Mouse (Mus musculus): ENCODE results near the gene Fat4. TPM values are rescaled to one million over a fixed set of nuclear protein-coding genes. Genes with fewer than 3 reads are reported as not detected.

The Fat4 gene
- polyA plus RNA-seq, 1 experiment from 2014 or later = 15.2 TPM

- DNase-seq (ENCODE audit: low spot score) = no peak
- no peaks in the 10 kb centered on the region; the same call in 1 of the 2 replicates for H3K9me3 ChIP-seq (ENCODE audit: control insufficient read depth, low read length)
- H3K27me3 ChIP-seq (ENCODE audit: control insufficient read depth, insufficient read depth, low read length) = no peaks in the 10 kb centered on the region
- no peak overlapping the region for H3K4me3 ChIP-seq (ENCODE audit: low read depth, low read length)
- H3K36me3 ChIP-seq (ENCODE audit: control insufficient read depth, insufficient read depth, low read length) = no peaks in the 10 kb centered on the region
- WGBS = 93% methylated on average over 2 of the region's 2 CpGs
- no peak overlapping the region for H3K27ac ChIP-seq (ENCODE audit: low read depth, low read length)
- H3K4me1 ChIP-seq (replicated peaks; ENCODE audit: control insufficient read depth, insufficient read depth, low read length) = no peaks in the 10 kb centered on the region
- no peak for ATAC-seq (replicated peaks; ENCODE audit: low FRiP score)
- no peak overlapping the region for H3K9ac ChIP-seq (ENCODE audit: low read length)
- H3K4me2 ChIP-seq (ENCODE audit: low read depth, low read length, severe bottlenecking) = no peak overlapping the region
Observed at GRCm38 (mm10) chr3:38871291-38871690, 15.4 kb upstream of the Fat4 start.

GRCm38 (mm10) chr3:38875872-38876271 lies 10.9 kb upstream of the Fat4 start:
- H3K9me3 ChIP-seq (ENCODE audit: control insufficient read depth, low read length) = no peaks in the 10 kb centered on the region; the same call in 1 of the 2 replicates
- WGBS = 97% methylated on average over 2 of the region's 2 CpGs
- H3K4me3 ChIP-seq (ENCODE audit: low read depth, low read length) = no peak overlapping the region
- no peak for DNase-seq (ENCODE audit: low spot score)
- H3K9ac ChIP-seq (ENCODE audit: low read length) = no peak overlapping the region
- H3K36me3 ChIP-seq (ENCODE audit: control insufficient read depth, insufficient read depth, low read length) = no peaks in the 10 kb centered on the region
- no peaks in the 10 kb centered on the region for H3K27me3 ChIP-seq (ENCODE audit: control insufficient read depth, insufficient read depth, low read length)
- no peak overlapping the region for H3K4me2 ChIP-seq (ENCODE audit: low read depth, low read length, severe bottlenecking)
- no peak for ATAC-seq (replicated peaks; ENCODE audit: low FRiP score)
- H3K27ac ChIP-seq (ENCODE audit: low read depth, low read length) = no peak overlapping the region
- H3K4me1 ChIP-seq (replicated peaks; ENCODE audit: control insufficient read depth, insufficient read depth, low read length) = no peaks in the 10 kb centered on the region

- 95% methylated on average over 4 of the region's 4 CpGs for WGBS
- Histone ChIP-seq H3K36me3 (ENCODE audit: control insufficient read depth, insufficient read depth, low read length) (no peaks in the 10 kb centered on the region), H3K4me2 (ENCODE audit: low read depth, low read length, severe bottlenecking) (no peak overlapping the region), H3K27me3 (ENCODE audit: control insufficient read depth, insufficient read depth, low read length) (no peaks in the 10 kb centered on the region), H3K9ac (ENCODE audit: low read length) (no peak overlapping the region), H3K9me3 (ENCODE audit: control insufficient read depth, low read length) (no peaks in the 10 kb centered on the region; the same call in 1 of the 2 replicates), H3K4me3 (ENCODE audit: low read depth, low read length) (no peak overlapping the region), H3K4me1 (replicated peaks; ENCODE audit: control insufficient read depth, insufficient read depth, low read length) (no peaks in the 10 kb centered on the region), H3K27ac (ENCODE audit: low read depth, low read length) (no peak overlapping the region)
- no peak for ATAC-seq (replicated peaks; ENCODE audit: low FRiP score)
- DNase-seq (ENCODE audit: low spot score) = no peak
Observed at GRCm38 (mm10) chr3:38876706-38877105, 10.0 kb upstream of the Fat4 start.

- 57% methylated on average over 6 of the region's 6 CpGs for WGBS
- ATAC-seq (replicated peaks; ENCODE audit: low FRiP score) = no peak
Observed at GRCm38 (mm10) chr3:38882778-38883177, 4.0 kb upstream of the Fat4 start.

GRCm38 (mm10) chr3:38883676-38884075 lies 3.1 kb upstream of the Fat4 start:
- Histone ChIP-seq H3K36me3 (ENCODE audit: control insufficient read depth, insufficient read depth, low read length) (no peaks in the 10 kb centered on the region), H3K4me1 (replicated peaks; ENCODE audit: control insufficient read depth, insufficient read depth, low read length) (peaks cover 7% of the 10 kb centered on the region; the same call in 1 of the 2 replicates), H3K4me2 (ENCODE audit: low read depth, low read length, severe bottlenecking) (peak overlapping the region; percentile 97; the same call in 1 of the 2 replicates), H3K27me3 (ENCODE audit: control insufficient read depth, insufficient read depth, low read length) (no peaks in the 10 kb centered on the region), H3K27ac (ENCODE audit: low read depth, low read length) (no peak overlapping the region), H3K9ac (ENCODE audit: low read length) (peak overlapping the region; percentile 20; the same call in 1 of the 2 replicates), H3K9me3 (ENCODE audit: control insufficient read depth, low read length) (no peaks in the 10 kb centered on the region), H3K4me3 (ENCODE audit: low read depth, low read length) (peak overlapping the region; percentile 3; the same call in 1 of the 2 replicates)
- no peak for ATAC-seq (replicated peaks; ENCODE audit: low FRiP score)
- no peak for DNase-seq (ENCODE audit: low spot score)
- 34% methylated on average over 9 of the region's 9 CpGs for WGBS

More at GRCm38 (mm10) chr3:38882778-38883177, 4.0 kb upstream of the Fat4 start:
- no peak overlapping the region for H3K4me2 ChIP-seq (ENCODE audit: low read depth, low read length, severe bottlenecking)
- H3K4me3 ChIP-seq (ENCODE audit: low read depth, low read length) = no peak overlapping the region
- DNase-seq (ENCODE audit: low spot score) = no peak
- no peak overlapping the region for H3K27ac ChIP-seq (ENCODE audit: low read depth, low read length)
- no peaks in the 10 kb centered on the region for H3K9me3 ChIP-seq (ENCODE audit: control insufficient read depth, low read length)
- no peak overlapping the region for H3K9ac ChIP-seq (ENCODE audit: low read length)
- H3K4me1 ChIP-seq (replicated peaks; ENCODE audit: control insufficient read depth, insufficient read depth, low read length) = peaks cover 2% of the 10 kb centered on the region; the same call in 1 of the 2 replicates
- H3K27me3 ChIP-seq (ENCODE audit: control insufficient read depth, insufficient read depth, low read length) = no peaks in the 10 kb centered on the region
- no peaks in the 10 kb centered on the region for H3K36me3 ChIP-seq (ENCODE audit: control insufficient read depth, insufficient read depth, low read length)

- peaks cover 7% of the 10 kb centered on the region; the same call in 1 of the 2 replicates for H3K4me1 ChIP-seq (replicated peaks; ENCODE audit: control insufficient read depth, insufficient read depth, low read length)
- peaks cover under 1% of the 10 kb centered on the region; the same call in 1 of the 2 replicates for H3K36me3 ChIP-seq (ENCODE audit: control insufficient read depth, insufficient read depth, low read length)
- DNase-seq (ENCODE audit: low spot score) (peak; percentile 90), ATAC-seq (replicated peaks; ENCODE audit: low FRiP score) (peak; percentile 16; the same call in 1 of the 2 replicates)
- H3K4me2 ChIP-seq (ENCODE audit: low read depth, low read length, severe bottlenecking) = peak overlapping the region; percentile 97
- no peaks in the 10 kb centered on the region for H3K27me3 ChIP-seq (ENCODE audit: control insufficient read depth, insufficient read depth, low read length)
- no peaks in the 10 kb centered on the region for H3K9me3 ChIP-seq (ENCODE audit: control insufficient read depth, low read length)
- 1% methylated on average over 6 of the region's 6 CpGs for WGBS
- peak overlapping the region; percentile 20; the same call in 1 of the 2 replicates for H3K9ac ChIP-seq (ENCODE audit: low read length)
- H3K4me3 ChIP-seq (ENCODE audit: low read depth, low read length) = peak overlapping the region; percentile 80
- peak overlapping the region; percentile 93; the same call in 1 of the 2 replicates for H3K27ac ChIP-seq (ENCODE audit: low read depth, low read length)
Observed at GRCm38 (mm10) chr3:38884276-38884675, 2.5 kb upstream of the Fat4 start.

GRCm38 (mm10) chr3:38884919-38885418 lies 1.8 kb upstream of the Fat4 start:
- Histone ChIP-seq H3K36me3 (ENCODE audit: control insufficient read depth, insufficient read depth, low read length) (peaks cover 8% of the 10 kb centered on the region), H3K4me3 (ENCODE audit: low read depth, low read length) (peak overlapping the region; percentile 80), H3K9ac (ENCODE audit: low read length) (peak overlapping the region; percentile 84), H3K27ac (ENCODE audit: low read depth, low read length) (peak overlapping the region; percentile 93), H3K4me2 (ENCODE audit: low read depth, low read length, severe bottlenecking) (peak overlapping the region; percentile 97), H3K27me3 (ENCODE audit: control insufficient read depth, insufficient read depth, low read length) (no peaks in the 10 kb centered on the region), H3K4me1 (replicated peaks; ENCODE audit: control insufficient read depth, insufficient read depth, low read length) (peaks cover 7% of the 10 kb centered on the region; the same call in 1 of the 2 replicates), H3K9me3 (ENCODE audit: control insufficient read depth, low read length) (no peaks in the 10 kb centered on the region)
- ATAC-seq (replicated peaks; ENCODE audit: low FRiP score) (peak; percentile 70), DNase-seq (ENCODE audit: low spot score) (peak; percentile 90)
- under 1% methylated on average over 24 of the region's 24 CpGs for whole genome bisulfite sequencing

GRCm38 (mm10) chr3:38885481-38886001 lies 1.2 kb upstream of the Fat4 start:
- Histone ChIP-seq H3K4me2 (ENCODE audit: low read depth, low read length, severe bottlenecking) (peak overlapping the region; percentile 97), H3K4me3 (ENCODE audit: low read depth, low read length) (peak overlapping the region; percentile 80), H3K27me3 (ENCODE audit: control insufficient read depth, insufficient read depth, low read length) (no peaks in the 10 kb centered on the region), H3K27ac (ENCODE audit: low read depth, low read length) (peak overlapping the region; percentile 93), H3K36me3 (ENCODE audit: control insufficient read depth, insufficient read depth, low read length) (peaks cover 13% of the 10 kb centered on the region), H3K9ac (ENCODE audit: low read length) (peak overlapping the region; percentile 84), H3K9me3 (ENCODE audit: control insufficient read depth, low read length) (peaks cover under 1% of the 10 kb centered on the region; the same call in 1 of the 2 replicates), H3K4me1 (replicated peaks; ENCODE audit: control insufficient read depth, insufficient read depth, low read length) (peaks cover 7% of the 10 kb centered on the region; the same call in 1 of the 2 replicates)
- DNase-seq (ENCODE audit: low spot score) = peak; percentile 95
- peak; percentile 93 for ATAC-seq (replicated peaks; ENCODE audit: low FRiP score)
- under 1% methylated on average over 56 of the region's 56 CpGs for WGBS

Measured in forebrain, embryonic 11.5 days (tissue).